Mouse (Mus musculus) midbrain, embryonic 12.5 days (tissue): ENCODE results near the gene Cnnm4. TPM values are rescaled to one million over a fixed set of nuclear protein-coding genes. Genes with fewer than 3 reads are reported as not detected.

Experiments
- ATAC-seq: fragments of 200-750 bp; cut with Nextera tagmentation; 2 replicates; pipeline ENCODE4 v1.8.0; 2017; ENCODE audit warnings: low read depth, moderate TSS enrichment, moderate library complexity; ENCODE audit not compliant: low FRiP score
- H3K27ac ChIP-seq: fragments of 300-500 bp; sonication (generic); replicated peaks from 2 replicates; pipeline ENCODE4 v1.5.1; 2016; ENCODE audit warnings: mild to moderate bottlenecking
- H3K27me3 ChIP-seq: fragments of 300-500 bp; sonication (generic); 2 replicates; pipeline ENCODE4 v1.6.1; 2016; ENCODE audit warnings: mild to moderate bottlenecking
- H3K36me3 ChIP-seq: fragments of 300-500 bp; sonication (generic); 2 replicates; pipeline ENCODE4 v1.6.1; 2016
- H3K4me1 ChIP-seq: fragments of 300-500 bp; sonication (generic); 2 replicates; pipeline ENCODE4 v1.6.1; 2016
- H3K4me2 ChIP-seq: fragments of 300-500 bp; sonication (generic); replicated peaks from 2 replicates; pipeline ENCODE4 v1.6.1; 2016; ENCODE audit warnings: mild to moderate bottlenecking, moderate library complexity
- H3K4me3 ChIP-seq: fragments of 300-500 bp; sonication (generic); 2 replicates; pipeline ENCODE4 v1.5.1; 2016; ENCODE audit warnings: mild to moderate bottlenecking
- H3K9ac ChIP-seq: fragments of 300-500 bp; sonication (generic); replicated peaks from 2 replicates; pipeline ENCODE4 v1.6.1; 2016; ENCODE audit warnings: mild to moderate bottlenecking, moderate library complexity
- H3K9me3 ChIP-seq: fragments of 300-500 bp; sonication (generic); 2 replicates; pipeline ENCODE4 v1.6.1; 2016; ENCODE audit warnings: mild to moderate bottlenecking
- WGBS: fragments of 180-500 bp; shearing (Covaris S2); methylation state at CpG from one replicate; pipeline ENCODE4 v1.1.7; 2016; 5-methylcytosine and 5-hydroxymethylcytosine counted together
- polyA plus RNA-seq: library from polyadenylated mRNA; unstranded; fragments of >200 nt; fragmentation: Nextera tagmentation; extraction: Ambion mirVana; gene quantifications from 2 replicates; pipeline ENCODE4 v1.2.1, GENCODE M21; 2016

Gene Cnnm4
- polyA plus RNA-seq, 1 experiment from 2014 or later, result 10.2 TPM

DNA sequence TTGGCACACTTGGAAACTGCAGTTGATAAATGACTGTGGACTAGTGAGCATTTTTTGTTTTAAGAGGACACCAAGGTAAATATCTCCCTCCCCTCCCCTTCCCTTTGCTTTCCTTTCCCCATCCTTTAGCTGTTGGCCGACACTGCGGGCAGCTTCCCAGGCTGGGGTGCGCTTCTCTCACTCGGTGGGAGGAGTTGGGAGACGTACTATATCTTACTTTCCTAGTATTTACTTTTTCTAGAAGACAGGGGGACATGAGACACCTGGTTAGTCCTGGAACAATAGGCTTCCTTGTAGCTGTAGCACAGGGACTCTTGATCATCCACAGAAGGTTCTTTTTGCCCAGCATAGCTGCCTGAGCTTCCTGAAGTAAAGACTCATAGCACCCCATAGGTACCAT is 52.6 kb downstream of the Cnnm4 start:
- H3K4me3 ChIP-seq, result no peak overlapping the region
- no peak overlapping the region for H3K9ac ChIP-seq
- peaks cover 11% of the 10 kb centered on the region; the same call in 1 of the 2 replicates for H3K4me1 ChIP-seq
- peaks cover 77% of the 10 kb centered on the region for H3K36me3 ChIP-seq
- peak overlapping the region; percentile 20; the same call in 1 of the 2 replicates for H3K27ac ChIP-seq
- WGBS, result 90% methylated on average over 5 of the region's 5 CpGs
- no peaks in the 10 kb centered on the region for H3K9me3 ChIP-seq
- H3K27me3 ChIP-seq, result no peaks in the 10 kb centered on the region
- no peak for ATAC-seq
- no peak overlapping the region for H3K4me2 ChIP-seq

GRCm38 (mm10) chr1:36525774-36526173 is 54.4 kb downstream of the Cnnm4 start:
- Histone ChIP-seq H3K4me2 (no peak overlapping the region), H3K27me3 (no peaks in the 10 kb centered on the region), H3K4me1 (peaks cover 11% of the 10 kb centered on the region; the same call in 1 of the 2 replicates), H3K9me3 (no peaks in the 10 kb centered on the region), H3K9ac (no peak overlapping the region), H3K36me3 (peaks cover 63% of the 10 kb centered on the region), H3K27ac (no peak overlapping the region), H3K4me3 (no peak overlapping the region)
- ATAC-seq, result no peak
- 90% methylated on average over 12 of the region's 12 CpGs for WGBS

- Histone ChIP-seq H3K27ac (0 out of 2 replicates have a peak overlapping the region, but pooled peaks have one; percentile 20), H3K4me1 (peaks cover 11% of the 10 kb centered on the region; the same call in 1 of the 2 replicates), H3K4me3 (no peak overlapping the region), H3K9me3 (no peaks in the 10 kb centered on the region), H3K9ac (no peak overlapping the region), H3K27me3 (no peaks in the 10 kb centered on the region), H3K4me2 (no peak overlapping the region), H3K36me3 (peaks cover 58% of the 10 kb centered on the region)
- 96% methylated on average over 10 of the region's 10 CpGs for WGBS
- ATAC-seq, result no peak
Measured at GRCm38 (mm10) chr1:36526903-36527302, 55.5 kb downstream of the Cnnm4 start.

GRCm38 (mm10) chr1:36528351-36528750 is 56.9 kb downstream of the Cnnm4 start:
- H3K9me3 ChIP-seq, result no peaks in the 10 kb centered on the region
- ATAC-seq, result peak; percentile 69
- peak overlapping the region; percentile 82 for H3K27ac ChIP-seq
- peaks cover 11% of the 10 kb centered on the region; the same call in 1 of the 2 replicates for H3K4me1 ChIP-seq
- H3K4me3 ChIP-seq, result no peak overlapping the region
- H3K36me3 ChIP-seq, result peaks cover 45% of the 10 kb centered on the region
- H3K27me3 ChIP-seq, result no peaks in the 10 kb centered on the region
- no peak overlapping the region for H3K9ac ChIP-seq
- WGBS, result 12% methylated on average over 1 of the region's 1 CpGs
- H3K4me2 ChIP-seq, result no peak overlapping the region

DNA sequence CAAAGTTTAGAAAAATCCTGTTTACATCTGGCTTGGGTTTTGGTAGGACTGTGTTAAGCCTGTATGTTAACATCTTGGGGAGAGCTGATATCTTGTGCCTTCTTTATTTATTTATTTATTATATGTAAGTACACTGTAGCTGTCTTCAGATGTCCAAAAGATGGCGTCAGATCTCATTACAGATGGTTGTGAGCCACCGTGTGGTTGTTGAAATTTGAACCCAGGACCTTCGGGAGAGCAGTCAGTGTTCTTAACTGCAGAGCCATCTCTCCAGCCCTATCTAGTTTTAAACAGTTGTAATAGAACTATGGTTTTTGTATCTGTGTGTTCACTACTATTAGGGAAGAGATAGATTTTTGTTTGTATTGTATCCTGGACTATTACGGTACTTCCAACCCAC is 57.9 kb downstream of the Cnnm4 start:
- H3K4me2 ChIP-seq, result no peak overlapping the region
- no peak overlapping the region for H3K27ac ChIP-seq
- H3K4me3 ChIP-seq, result no peak overlapping the region
- no peaks in the 10 kb centered on the region for H3K27me3 ChIP-seq
- peaks cover 36% of the 10 kb centered on the region for H3K36me3 ChIP-seq
- H3K9me3 ChIP-seq, result no peaks in the 10 kb centered on the region
- no peak overlapping the region for H3K9ac ChIP-seq
- H3K4me1 ChIP-seq, result peaks cover 11% of the 10 kb centered on the region; the same call in 1 of the 2 replicates
- 90% methylated on average over 4 of the region's 4 CpGs for WGBS
- no peak for ATAC-seq

- peaks cover 30% of the 10 kb centered on the region for H3K36me3 ChIP-seq
- H3K9me3 ChIP-seq, result no peaks in the 10 kb centered on the region
- H3K4me1 ChIP-seq, result peaks cover 11% of the 10 kb centered on the region; the same call in 1 of the 2 replicates
- H3K4me2 ChIP-seq, result no peak overlapping the region
- H3K27ac ChIP-seq, result no peak overlapping the region
- no peak overlapping the region for H3K4me3 ChIP-seq
- H3K27me3 ChIP-seq, result no peaks in the 10 kb centered on the region
- no peak overlapping the region for H3K9ac ChIP-seq
- WGBS, result 90% methylated on average over 4 of the region's 4 CpGs
- no peak for ATAC-seq
Measured at GRCm38 (mm10) chr1:36529875-36530274, 58.5 kb downstream of the Cnnm4 start.

GRCm38 (mm10) chr1:36530485-36530884 is 59.1 kb downstream of the Cnnm4 start:
- ATAC-seq, result no peak
- no peak overlapping the region for H3K27ac ChIP-seq
- WGBS, result 81% methylated on average over 8 of the region's 8 CpGs

GRCm38 (mm10) chr1:36530962-36531361 is 59.5 kb downstream of the Cnnm4 start:
- no peaks in the 10 kb centered on the region for H3K9me3 ChIP-seq
- H3K4me2 ChIP-seq, result no peak overlapping the region
- no peak for ATAC-seq
- H3K4me1 ChIP-seq, result peaks cover 11% of the 10 kb centered on the region; the same call in 1 of the 2 replicates
- no peak overlapping the region for H3K4me3 ChIP-seq
- H3K27ac ChIP-seq, result no peak overlapping the region
- H3K9ac ChIP-seq, result no peak overlapping the region
- no peaks in the 10 kb centered on the region for H3K27me3 ChIP-seq
- 92% methylated on average over 7 of the region's 7 CpGs for WGBS
- H3K36me3 ChIP-seq, result peaks cover 19% of the 10 kb centered on the region; the same call in 1 of the 2 replicates

More at GRCm38 (mm10) chr1:36530485-36530884, 59.1 kb downstream of the Cnnm4 start:
- Histone ChIP-seq H3K9me3 (no peaks in the 10 kb centered on the region), H3K36me3 (peaks cover 24% of the 10 kb centered on the region), H3K9ac (no peak overlapping the region), H3K4me2 (no peak overlapping the region), H3K27me3 (no peaks in the 10 kb centered on the region), H3K4me1 (peaks cover 11% of the 10 kb centered on the region; the same call in 1 of the 2 replicates), H3K4me3 (no peak overlapping the region)

DNA sequence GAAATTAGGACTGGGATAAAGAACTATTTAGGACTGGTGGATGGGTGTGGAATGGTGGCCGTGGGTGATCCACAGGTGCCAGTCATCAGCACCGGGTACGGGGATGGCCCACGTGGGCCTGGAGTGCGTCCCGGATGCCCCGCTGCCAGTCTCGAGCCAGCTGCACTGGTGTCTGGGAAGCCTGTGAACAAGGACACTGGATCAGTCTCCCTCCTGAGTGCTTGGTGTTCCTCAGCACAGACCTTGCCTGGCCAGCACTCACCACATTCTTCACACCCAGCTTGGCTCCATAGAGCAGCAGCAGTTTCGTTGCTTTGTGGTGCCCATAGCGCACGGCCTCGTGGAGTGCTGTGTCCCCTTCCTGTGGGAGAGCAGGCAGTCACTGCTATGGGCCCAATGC is 60.0 kb downstream of the Cnnm4 start:
- no peaks in the 10 kb centered on the region for H3K27me3 ChIP-seq
- H3K27ac ChIP-seq, result no peak overlapping the region
- 0 out of 2 replicates have a peak, but pooled peaks cover 15% of the 10 kb centered on the region for H3K36me3 ChIP-seq
- H3K9ac ChIP-seq, result no peak overlapping the region
- WGBS, result 87% methylated on average over 12 of the region's 12 CpGs
- no peak overlapping the region for H3K4me3 ChIP-seq
- peaks cover 11% of the 10 kb centered on the region; the same call in 1 of the 2 replicates for H3K4me1 ChIP-seq
- ATAC-seq, result no peak
- H3K9me3 ChIP-seq, result no peaks in the 10 kb centered on the region
- no peak overlapping the region for H3K4me2 ChIP-seq

DNA sequence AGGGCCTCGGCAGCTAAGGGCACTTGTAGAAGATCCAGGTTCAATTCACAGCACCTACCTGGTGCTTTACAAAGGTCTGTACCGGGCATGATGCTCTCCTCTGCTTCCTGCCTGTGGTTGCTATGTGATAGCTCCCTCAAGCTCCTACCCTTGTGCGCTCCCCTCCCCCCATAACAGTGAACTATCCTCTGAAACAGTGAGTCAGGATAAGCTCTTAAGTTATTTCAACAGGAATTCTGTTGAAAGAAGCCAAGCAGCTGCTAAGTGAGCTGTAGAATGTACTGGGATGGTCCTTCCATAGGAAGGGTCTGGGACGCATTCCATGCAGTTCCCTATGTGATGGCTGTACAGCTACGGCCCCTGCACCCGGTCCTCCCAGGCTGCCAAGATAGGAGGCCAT is 62.1 kb downstream of the Cnnm4 start:
- H3K4me1 ChIP-seq, result peaks cover 5% of the 10 kb centered on the region; the same call in 1 of the 2 replicates
- no peaks in the 10 kb centered on the region for H3K27me3 ChIP-seq
- H3K36me3 ChIP-seq, result peaks cover 12% of the 10 kb centered on the region
- WGBS, result 88% methylated on average over 6 of the region's 6 CpGs
- no peak for ATAC-seq
- H3K4me3 ChIP-seq, result no peak overlapping the region
- H3K4me2 ChIP-seq, result no peak overlapping the region
- H3K9ac ChIP-seq, result no peak overlapping the region
- H3K27ac ChIP-seq, result no peak overlapping the region
- H3K9me3 ChIP-seq, result no peaks in the 10 kb centered on the region

DNA sequence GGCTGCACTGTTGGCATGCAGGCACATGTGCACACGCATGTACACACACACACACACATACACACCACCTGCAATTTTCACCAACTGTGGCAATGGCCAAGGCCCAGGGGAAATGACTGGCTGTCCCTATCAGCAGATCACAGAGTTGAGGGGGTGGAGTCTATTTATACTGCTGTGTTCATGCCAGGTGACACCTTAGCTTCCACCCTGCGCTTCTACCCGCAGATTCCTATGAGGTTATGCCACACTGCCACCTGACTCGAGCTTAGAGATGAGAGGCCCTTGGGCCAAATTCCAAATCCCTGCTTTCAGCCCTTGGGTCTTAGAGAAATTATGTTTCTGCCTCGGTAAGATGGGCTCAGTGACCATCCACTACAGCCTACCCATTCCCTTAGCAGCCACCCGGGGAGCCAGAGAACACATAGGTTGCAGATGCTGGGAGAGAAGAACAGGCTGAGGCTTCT is 63.2 kb downstream of the Cnnm4 start:
- Histone ChIP-seq H3K4me1 (peaks cover 4% of the 10 kb centered on the region; the same call in 1 of the 2 replicates), H3K4me3 (no peak overlapping the region), H3K9ac (no peak overlapping the region), H3K27ac (no peak overlapping the region), H3K36me3 (peaks cover 21% of the 10 kb centered on the region), H3K27me3 (no peaks in the 10 kb centered on the region), H3K4me2 (no peak overlapping the region), H3K9me3 (no peaks in the 10 kb centered on the region)
- 89% methylated on average over 6 of the region's 6 CpGs for WGBS
- no peak for ATAC-seq

DNA sequence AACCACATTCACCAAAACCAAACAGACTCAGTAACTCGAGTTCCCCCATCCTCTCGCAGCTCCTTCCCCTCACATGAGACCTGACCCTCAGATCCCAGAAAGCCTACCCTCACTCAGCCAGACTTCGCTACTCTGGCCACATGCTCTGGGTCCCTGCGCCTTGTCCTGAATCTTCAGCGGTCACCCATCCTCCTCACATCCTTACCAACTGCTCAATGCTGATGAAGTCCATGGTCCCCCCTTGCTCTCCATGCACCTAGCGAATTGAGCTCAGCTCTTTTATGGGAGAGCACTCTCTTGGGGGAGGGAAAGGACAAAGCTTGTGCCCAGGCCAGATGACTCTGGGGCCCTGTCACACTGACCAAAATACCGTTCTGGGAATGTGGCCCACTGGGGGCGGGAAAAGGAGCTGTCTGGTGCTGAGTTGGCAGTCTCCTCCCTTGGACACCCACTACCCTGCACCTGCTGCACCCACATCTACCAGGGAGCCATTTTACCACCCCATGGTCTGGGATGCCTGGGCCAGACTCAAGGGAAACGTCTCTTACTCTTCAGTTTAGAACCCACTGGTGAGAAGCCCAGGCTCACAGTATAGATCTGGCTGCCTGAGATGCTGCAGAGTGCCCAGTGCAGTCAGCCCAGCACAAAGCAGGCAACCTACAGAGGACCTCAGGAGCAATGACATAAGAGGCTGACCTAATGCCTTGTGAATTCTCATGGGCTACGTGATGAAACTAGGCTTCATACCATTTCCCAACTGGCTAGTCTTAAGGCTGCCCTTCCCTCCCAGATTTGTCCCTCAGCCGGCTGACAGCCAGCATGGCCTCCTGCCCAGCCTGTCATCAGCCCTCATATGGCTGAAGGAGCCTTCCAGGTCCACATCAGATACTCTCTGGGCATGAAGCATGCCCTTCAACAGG is 64.3 kb downstream of the Cnnm4 start:
- Histone ChIP-seq H3K27ac (no peak overlapping the region), H3K9ac (no peak overlapping the region), H3K4me2 (no peak overlapping the region)

More for the DNA sequence above, 64.3 kb downstream of the Cnnm4 start:
- Histone ChIP-seq H3K4me3 (no peak overlapping the region), H3K36me3 (peaks cover 29% of the 10 kb centered on the region), H3K27me3 (no peaks in the 10 kb centered on the region), H3K4me1 (peaks cover 4% of the 10 kb centered on the region; the same call in 1 of the 2 replicates), H3K9me3 (no peaks in the 10 kb centered on the region)
- no peak for ATAC-seq
- WGBS, result 90% methylated on average over 11 of the region's 11 CpGs
